Mouse (Mus musculus) olfactory bulb, adult 2 months (tissue): Measurements from ENCODE around the gene Crtc1. TPM values are rescaled to one million over a fixed set of nuclear protein-coding genes. Genes with fewer than 3 reads are reported as not detected.

Source experiments
- H3K27ac ChIP-seq: fragments of 200-500 bp; 2 replicates; pipeline ENCODE4 v1.5.1; 2012; ENCODE audit warnings: low read depth, low read length; ENCODE audit not compliant: insufficient read depth
- H3K4me1 ChIP-seq: fragments of 200-500 bp; 2 replicates; pipeline ENCODE4 v1.6.1; 2012; ENCODE audit warnings: low read length; ENCODE audit not compliant: control insufficient read depth, insufficient read depth
- H3K4me3 ChIP-seq: fragments of 200-500 bp; 2 replicates; pipeline ENCODE4 v1.5.1; 2012; ENCODE audit warnings: mild to moderate bottlenecking, low read depth, low read length, moderate library complexity; ENCODE audit not compliant: insufficient read depth
- CTCF ChIP-seq: fragments of 200-500 bp; IDR thresholded peaks from 2 replicates; pipeline ENCODE4 v1.5.1; 2012; ENCODE audit warnings: low read depth, mild to moderate bottlenecking, low read length, moderate library complexity; ENCODE audit not compliant: insufficient read depth
- POLR2A ChIP-seq: fragments of 200-500 bp; IDR thresholded peaks from 2 replicates; pipeline ENCODE4 v1.6.1; 2012; ENCODE audit warnings: mild to moderate bottlenecking, low read depth, low read length, moderate library complexity; ENCODE audit not compliant: insufficient read depth
- WGBS: fragments of 180-500 bp; shearing (Covaris S2); methylation state at CpG from one replicate; pipeline ENCODE4 v1.1.7; 2018; 5-methylcytosine and 5-hydroxymethylcytosine counted together
- polyA plus RNA-seq: library from polyadenylated mRNA; stranded (reverse); fragments of >200 nt; gene quantifications from 2 replicates; pipeline ENCODE4 v1.2.4, GENCODE M21; 2012; ENCODE audit warnings: low replicate concordance; ENCODE audit not compliant: missing spikeins, insufficient read depth, insufficient read length

Gene Crtc1
- polyA plus RNA-seq, 1 experiment, result not detected

- WGBS, result 95% methylated on average over 1 of the region's 1 CpGs
- TF ChIP-seq POLR2A (no peak), CTCF (no peak)
- H3K27ac ChIP-seq, result no peak overlapping the region
- H3K4me1 ChIP-seq, result peaks cover 36% of the 10 kb centered on the region
- no peak overlapping the region for H3K4me3 ChIP-seq
Measured at GRCm38 (mm10) chr8:70456996-70457395, 17.6 kb upstream of the Crtc1 start.

- 45% methylated on average over 5 of the region's 5 CpGs for WGBS
- TF ChIP-seq CTCF, result no peak
- peak overlapping the region; percentile 53; the same call in 1 of the 2 replicates for H3K27ac ChIP-seq
- peaks cover 24% of the 10 kb centered on the region for H3K4me1 ChIP-seq
- H3K4me3 ChIP-seq, result no peak overlapping the region
Measured at GRCm38 (mm10) chr8:70453852-70454251, 14.5 kb upstream of the Crtc1 start.

GRCm38 (mm10) chr8:70452196-70452966 is 13.0 kb upstream of the Crtc1 start:
- Histone ChIP-seq H3K27ac (no peak overlapping the region), H3K4me3 (no peak overlapping the region), H3K4me1 (peaks cover 24% of the 10 kb centered on the region)
- WGBS, result 80% methylated on average over 52 of the region's 52 CpGs
- no peak for TF ChIP-seq CTCF
- no peak for TF ChIP-seq POLR2A

DNA sequence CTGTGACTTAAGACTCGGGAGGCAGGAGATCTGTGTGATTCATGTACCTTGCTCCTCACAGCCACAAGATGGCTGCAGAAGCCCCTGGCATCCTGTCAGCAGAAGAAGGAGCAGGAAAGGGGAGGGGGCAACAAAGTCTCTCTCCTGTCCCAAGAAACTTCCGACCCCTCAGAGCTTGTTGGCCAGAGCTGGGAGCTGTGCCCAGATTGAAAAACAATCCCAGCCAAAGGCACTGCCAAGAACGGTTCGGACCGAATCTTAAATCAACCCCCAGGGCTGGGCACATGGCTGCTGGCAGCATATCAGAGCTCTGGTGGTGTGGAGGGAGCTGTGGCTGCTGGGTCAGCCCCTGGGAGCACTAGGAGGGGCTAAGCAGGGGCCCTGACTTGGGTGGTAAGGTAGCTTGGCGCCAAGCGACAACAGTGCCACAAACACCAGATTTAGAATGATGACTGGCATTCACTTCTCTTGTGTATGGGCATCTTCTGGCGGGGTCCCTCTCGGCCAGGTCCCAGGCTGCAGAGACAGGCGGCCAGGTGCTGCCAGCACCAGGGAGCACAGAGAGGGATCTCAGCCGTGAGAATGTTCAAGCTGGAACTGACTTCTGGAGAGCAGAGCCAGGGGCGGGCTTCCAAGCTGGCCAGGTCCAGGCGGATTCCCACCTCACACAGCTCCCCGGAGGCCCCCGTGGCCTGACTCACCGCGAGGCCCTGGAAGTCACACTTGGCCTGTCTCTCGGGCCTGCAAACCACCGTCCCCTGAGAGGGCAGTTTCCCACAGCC is 8.5 kb upstream of the Crtc1 start:
- no peak overlapping the region for H3K27ac ChIP-seq
- H3K4me3 ChIP-seq, result no peak overlapping the region
- peaks cover 3% of the 10 kb centered on the region; the same call in 1 of the 2 replicates for H3K4me1 ChIP-seq
- no peak for TF ChIP-seq POLR2A
- TF ChIP-seq CTCF, result no peak
- 26% methylated on average over 19 of the region's 19 CpGs for WGBS

DNA sequence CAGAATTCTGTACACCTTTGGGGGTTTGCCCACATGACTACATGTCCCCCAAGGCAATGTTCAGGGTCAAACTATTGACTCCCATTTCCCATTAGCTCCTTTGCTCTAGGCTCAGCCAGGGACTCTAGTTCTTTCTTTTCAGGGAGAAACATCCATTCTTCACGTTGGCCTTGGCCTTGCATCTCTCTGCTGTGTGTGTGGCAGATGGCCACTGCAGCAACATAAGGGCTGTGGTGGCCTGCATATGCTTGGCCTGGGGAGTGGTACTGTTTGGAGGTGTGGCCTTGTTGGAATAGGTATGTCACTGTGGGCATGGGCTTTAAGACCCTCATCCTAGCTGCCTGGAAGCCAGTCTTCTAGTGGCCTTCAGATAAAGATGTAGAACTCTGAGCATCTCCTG is 6.6 kb upstream of the Crtc1 start:
- WGBS, result 46% methylated on average over 1 of the region's 1 CpGs
- Histone ChIP-seq H3K27ac (no peak overlapping the region), H3K4me3 (no peak overlapping the region), H3K4me1 (no peaks in the 10 kb centered on the region)
- TF ChIP-seq POLR2A, result no peak
- TF ChIP-seq CTCF, result no peak

- no peak overlapping the region for H3K27ac ChIP-seq
- TF ChIP-seq CTCF (no peak), POLR2A (no peak)
- peaks cover 9% of the 10 kb centered on the region for H3K4me1 ChIP-seq
- WGBS, result 85% methylated on average over 4 of the region's 4 CpGs
- H3K4me3 ChIP-seq, result no peak overlapping the region
Measured at GRCm38 (mm10) chr8:70443326-70443725, 3.9 kb upstream of the Crtc1 start.

DNA sequence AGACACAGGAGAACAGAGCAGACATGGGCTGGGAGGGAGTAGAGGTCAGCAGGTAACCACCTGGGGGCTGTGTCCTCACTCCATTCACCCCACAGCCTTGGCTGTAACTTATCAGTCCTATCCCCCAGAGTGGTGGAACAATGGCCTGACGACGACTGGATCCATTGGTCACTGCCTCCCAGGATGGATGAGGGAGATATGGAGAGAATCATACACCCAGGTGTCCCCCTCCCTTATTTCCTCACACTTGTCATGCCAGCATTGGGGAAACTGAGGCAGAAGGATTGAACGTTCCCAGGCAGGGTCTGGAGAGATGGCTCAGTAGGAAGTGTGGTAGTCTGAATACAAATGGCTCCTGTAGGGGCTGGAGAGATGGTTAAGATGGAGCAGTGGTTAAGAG is 2.2 kb upstream of the Crtc1 start:
- H3K4me3 ChIP-seq, result no peak overlapping the region
- H3K4me1 ChIP-seq, result peaks cover 18% of the 10 kb centered on the region
- WGBS, result 71% methylated on average over 3 of the region's 3 CpGs
- TF ChIP-seq CTCF (no peak), POLR2A (no peak)
- H3K27ac ChIP-seq, result no peak overlapping the region

DNA sequence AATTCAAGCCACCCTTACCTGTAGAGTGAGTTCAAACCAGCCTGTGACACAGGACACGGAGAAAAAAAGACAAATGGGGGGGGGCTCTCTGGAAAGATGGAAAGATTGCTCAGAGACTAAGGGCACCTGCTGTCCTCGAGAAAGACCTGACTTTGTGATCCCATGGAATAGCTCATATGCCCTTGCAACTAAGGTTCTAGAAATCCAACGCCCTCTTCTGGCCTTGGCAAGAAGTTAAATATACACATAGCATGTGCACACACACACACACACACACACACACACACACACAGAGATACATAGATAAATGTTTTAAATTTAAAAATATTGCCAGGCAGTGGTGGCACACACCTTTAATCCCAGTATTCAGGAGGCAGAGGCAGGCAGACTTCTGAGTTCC is 867 bp upstream of the Crtc1 start:
- H3K27ac ChIP-seq, result no peak overlapping the region
- H3K4me3 ChIP-seq, result no peak overlapping the region
- no peak for TF ChIP-seq POLR2A
- no peak for TF ChIP-seq CTCF
- peaks cover 22% of the 10 kb centered on the region for H3K4me1 ChIP-seq
- WGBS, result 47% methylated on average over 3 of the region's 3 CpGs

DNA sequence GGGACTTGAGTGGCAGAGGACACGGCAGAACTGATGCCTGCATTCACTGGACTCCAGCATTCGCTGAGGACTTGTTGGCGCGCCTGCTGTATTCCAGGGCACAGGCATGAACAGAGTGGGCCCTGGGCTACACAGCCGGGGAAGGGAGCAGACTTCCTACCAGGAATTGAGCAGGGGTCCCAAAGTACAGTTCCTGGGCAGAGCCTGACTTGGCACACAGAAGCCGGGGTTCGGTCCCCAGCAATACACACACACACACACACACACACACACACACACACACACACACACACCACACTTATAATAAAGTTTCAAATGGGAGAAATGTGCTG is 435 bp upstream of the Crtc1 start:
- Histone ChIP-seq H3K4me1 (peaks cover 23% of the 10 kb centered on the region), H3K4me3 (peak overlapping the region; percentile 83), H3K27ac (peak overlapping the region; percentile 79)
- no peak for TF ChIP-seq CTCF
- no peak for TF ChIP-seq POLR2A
- 2% methylated on average over 7 of the region's 7 CpGs for WGBS

GRCm38 (mm10) chr8:70438423-70438822 is 956 bp downstream of the Crtc1 start:
- WGBS, result 83% methylated on average over 2 of the region's 2 CpGs
- no peak overlapping the region for H3K27ac ChIP-seq
- TF ChIP-seq POLR2A (no peak), CTCF (no peak)

More at GRCm38 (mm10) chr8:70438423-70438822, 956 bp downstream of the Crtc1 start:
- peaks cover 25% of the 10 kb centered on the region for H3K4me1 ChIP-seq
- peak overlapping the region; percentile 87 for H3K4me3 ChIP-seq
